Mouse (Mus musculus): Measurements from ENCODE around the gene Saxo1.

- TF ChIP-seq TAL1 (IDR thresholded peaks at IDR 0.05; ENCODE audit: low read length) (no peak), GATA1 (IDR thresholded peaks at IDR 0.05; ENCODE audit: low read length) (no peak)
These were observed 34.4 kb downstream of the Saxo1 start for GRCm38 (mm10) chr4:86523771-86524170.
